Mouse (Mus musculus) lung, postnatal 0 days (tissue): ENCODE data around the gene Stub1.
A peak's percentile ranks its signal among the peaks of the same experiment; 100 is the strongest.

Experiments
- CTCF ChIP-seq: IDR thresholded peaks from 2 replicates; pipeline ENCODE4 v1.5.1; 2016; ENCODE audit warnings: antibody characterized with exemption, mild to moderate bottlenecking
- EP300 ChIP-seq: IDR thresholded peaks from 2 replicates; pipeline ENCODE4 v1.6.1; 2016; ENCODE audit warnings: antibody characterized with exemption, mild to moderate bottlenecking, control low read depth

- TF ChIP-seq CTCF (peak; percentile 91), EP300 (no peak)
Measured at GRCm38 (mm10) chr17:25801029-25801428, 32.2 kb downstream of the Stub1 start.
